Mouse (Mus musculus) T-helper 1 cell (primary cell): ENCODE results near the gene Ndnf.

ENCODE experiments used
- in situ Hi-C: fragments of 300-600 bp; cut with MboI, MseI; formaldehyde crosslinking; loops from one replicate; pipeline ENCODE4 v1.15.1; 2025; ENCODE audit warnings: high pct_unique_total_duplicates

Ndnf gene

GRCm38 (mm10) chr6:65671451-65671850 is at the start of gene Ndnf:
TSS of gene Ndnf (plus strand) at chr6:65671590.
- in situ Hi-C loops: no loop called here

GRCm38 (mm10) chr6:65623016-65623715 is 48.2 kb upstream of the Ndnf start:
- in situ Hi-C loops: no loop called here

GRCm38 (mm10) chr6:65630578-65630977 is 40.8 kb upstream of the Ndnf start:
- in situ Hi-C loops: no loop called here

- in situ Hi-C loops: no loop called here
Measured at GRCm38 (mm10) chr6:65632184-65632583, 39.2 kb upstream of the Ndnf start.

GRCm38 (mm10) chr6:65642431-65642830 is 29.0 kb upstream of the Ndnf start:
- in situ Hi-C loops: no loop called here

GRCm38 (mm10) chr6:65644110-65644509 is 27.3 kb upstream of the Ndnf start:
- in situ Hi-C loops: no loop called here

- in situ Hi-C loops: no loop called here
Measured at GRCm38 (mm10) chr6:65646408-65646807, 25.0 kb upstream of the Ndnf start.

GRCm38 (mm10) chr6:65647731-65648130 is 23.7 kb upstream of the Ndnf start:
- in situ Hi-C loops: no loop called here

GRCm38 (mm10) chr6:65651376-65651775 is 20.0 kb upstream of the Ndnf start:
- in situ Hi-C loops: no loop called here

- in situ Hi-C loops: no loop called here
Measured at GRCm38 (mm10) chr6:65661272-65661671, 10.1 kb upstream of the Ndnf start.

- in situ Hi-C loops: no loop called here
Measured at GRCm38 (mm10) chr6:65662050-65662449, 9.3 kb upstream of the Ndnf start.

- in situ Hi-C loops: no loop called here
Measured at GRCm38 (mm10) chr6:65663990-65664389, 7.4 kb upstream of the Ndnf start.

- in situ Hi-C loops: no loop called here
Measured at GRCm38 (mm10) chr6:65666295-65666694, 5.1 kb upstream of the Ndnf start.

GRCm38 (mm10) chr6:65669971-65670370 is 1.4 kb upstream of the Ndnf start:
- in situ Hi-C loops: no loop called here

- in situ Hi-C loops: no loop called here
Measured at GRCm38 (mm10) chr6:65670981-65671411, 394 bp upstream of the Ndnf start.

- in situ Hi-C loops: no loop called here
Measured at GRCm38 (mm10) chr6:65672131-65673031, 991 bp downstream of the Ndnf start.

- in situ Hi-C loops: no loop called here
Measured at GRCm38 (mm10) chr6:65693938-65694337, 22.5 kb downstream of the Ndnf start.

GRCm38 (mm10) chr6:65720676-65721075 is 49.3 kb downstream of the Ndnf start:
- in situ Hi-C loops: no loop called here

GRCm38 (mm10) chr6:65725677-65726076 is 54.3 kb downstream of the Ndnf start:
- in situ Hi-C loops: no loop called here

GRCm38 (mm10) chr6:65728261-65728660 is 56.9 kb downstream of the Ndnf start:
- in situ Hi-C loops: no loop called here

GRCm38 (mm10) chr6:65739442-65739841 is 68.1 kb downstream of the Ndnf start:
- in situ Hi-C loops: loop anchor here (10.0 kb wide), 1 partner anchor 395 kb away; no protein-coding TSS in a partner anchor

- in situ Hi-C loops: no loop called here
Measured at GRCm38 (mm10) chr6:65743144-65743870, 71.9 kb downstream of the Ndnf start.
